Mouse (Mus musculus) limb, embryonic 14.5 days (tissue): ENCODE data around the gene Nodal. TPM values are rescaled to one million over a fixed set of nuclear protein-coding genes. Genes with fewer than 3 reads are reported as not detected.

Experiments
- ATAC-seq: fragments of 200-750 bp; cut with Nextera tagmentation; 2 replicates; pipeline ENCODE4 v1.8.0; 2017; ENCODE audit warnings: low read depth, moderate number of reproducible peaks, moderate TSS enrichment; ENCODE audit not compliant: low FRiP score
- DNase-seq: peaks from one replicate; pipeline ENCODE4 v3.0.0-alpha.2; 2015; ENCODE audit warnings: low spot score
- H3K27ac ChIP-seq: fragments of 300-500 bp; sonication (generic); replicated peaks from 2 replicates; pipeline ENCODE4 v1.5.1; 2014; ENCODE audit warnings: low read depth, mild to moderate bottlenecking, low read length, moderate library complexity, mixed read lengths
- H3K27me3 ChIP-seq: fragments of 300-500 bp; sonication (generic); 2 replicates; pipeline ENCODE4 v1.6.1; 2014; ENCODE audit warnings: low read length, mixed read lengths; ENCODE audit not compliant: control insufficient read depth, insufficient read depth
- H3K36me3 ChIP-seq: fragments of 300-500 bp; sonication (generic); 2 replicates; pipeline ENCODE4 v1.6.1; 2014; ENCODE audit warnings: mild to moderate bottlenecking, low read length, moderate library complexity, mixed read lengths; ENCODE audit not compliant: control insufficient read depth, insufficient read depth
- H3K4me1 ChIP-seq: fragments of 300-500 bp; sonication (generic); 2 replicates; pipeline ENCODE4 v1.6.1; 2014; ENCODE audit warnings: antibody characterized with exemption, low read length, mixed read lengths; ENCODE audit not compliant: control insufficient read depth, insufficient read depth
- H3K4me2 ChIP-seq: fragments of 300-500 bp; sonication (generic); replicated peaks from 2 replicates; pipeline ENCODE4 v1.6.1; 2014; ENCODE audit warnings: low read depth, mild to moderate bottlenecking, low read length, moderate library complexity; ENCODE audit not compliant: severe bottlenecking
- H3K4me3 ChIP-seq: fragments of 300-500 bp; sonication (generic); replicated peaks from 2 replicates; pipeline ENCODE4 v1.5.1; 2014; ENCODE audit warnings: low read length
- H3K9ac ChIP-seq: fragments of 300-500 bp; sonication (generic); 2 replicates; pipeline ENCODE4 v1.6.1; 2014; ENCODE audit warnings: mild to moderate bottlenecking, low read depth, low read length, moderate library complexity; ENCODE audit not compliant: severe bottlenecking
- H3K9me3 ChIP-seq: fragments of 300-500 bp; sonication (generic); 2 replicates; pipeline ENCODE4 v1.6.1; 2016; ENCODE audit warnings: low read length; ENCODE audit not compliant: control insufficient read depth
- POLR2A ChIP-seq: fragments of 200-500 bp; IDR thresholded peaks from 2 replicates; pipeline ENCODE4 v1.8.0; 2012; ENCODE audit warnings: inconsistent platforms, mild to moderate bottlenecking, moderate library complexity, borderline replicate concordance; ENCODE audit not compliant: insufficient read depth, insufficient read length; ENCODE audit errors: extremely low read depth
- WGBS: fragments of 180-500 bp; shearing (Covaris S2); extraction: QIAGEN DNeasy Blood & Tissue Kit; methylation state at CpG from one replicate; pipeline ENCODE4 v1.1.7; 2014; 5-methylcytosine and 5-hydroxymethylcytosine counted together
- polyA plus RNA-seq, 2 experiments: library from polyadenylated mRNA; depleted of rRNA in 1 of 2; stranded (reverse) in 1 of 2; unstranded in 1 of 2; fragments of >200 nt; fragmentation: Nextera tagmentation in 1 of 2; extraction: Ambion mirVana in 1 of 2; gene quantifications; 2 replicates each; pipeline versions ENCODE4 v1.2.1 to v1.2.3; 2012 to 2014

Gene Nodal
- polyA plus RNA-seq, 2 experiments = 0.16 to 0.19 TPM

DNA sequence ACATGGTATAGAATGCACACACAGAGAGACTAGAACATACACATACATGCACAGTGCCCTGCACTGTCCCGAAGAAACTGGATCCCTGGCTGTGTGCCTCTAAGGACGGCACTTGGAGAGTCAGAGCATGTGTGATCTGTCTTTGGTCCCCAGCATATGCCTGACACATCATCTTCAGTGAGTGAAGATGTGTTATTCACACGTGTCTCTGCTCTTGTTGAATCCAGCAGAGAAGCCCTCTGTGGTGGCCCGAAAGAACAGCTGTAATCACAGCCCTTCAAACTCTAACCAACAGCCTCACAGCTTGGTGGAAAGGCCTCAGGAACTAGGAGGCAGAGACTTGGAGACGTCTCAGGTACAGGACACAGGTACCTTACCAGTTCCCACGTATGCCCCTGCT lies 32.6 kb upstream of the Nodal start:
- no peaks in the 10 kb centered on the region for H3K9me3 ChIP-seq
- no peak for TF ChIP-seq POLR2A
- 75% methylated on average over 6 of the region's 6 CpGs for WGBS
- no peak overlapping the region for H3K9ac ChIP-seq
- peaks cover 28% of the 10 kb centered on the region for H3K4me1 ChIP-seq
- DNase-seq (no peak), ATAC-seq (no peak)
- H3K4me3 ChIP-seq = no peak overlapping the region
- no peaks in the 10 kb centered on the region for H3K36me3 ChIP-seq
- H3K27ac ChIP-seq = no peak overlapping the region
- H3K27me3 ChIP-seq = no peaks in the 10 kb centered on the region
- H3K4me2 ChIP-seq = no peak overlapping the region

DNA sequence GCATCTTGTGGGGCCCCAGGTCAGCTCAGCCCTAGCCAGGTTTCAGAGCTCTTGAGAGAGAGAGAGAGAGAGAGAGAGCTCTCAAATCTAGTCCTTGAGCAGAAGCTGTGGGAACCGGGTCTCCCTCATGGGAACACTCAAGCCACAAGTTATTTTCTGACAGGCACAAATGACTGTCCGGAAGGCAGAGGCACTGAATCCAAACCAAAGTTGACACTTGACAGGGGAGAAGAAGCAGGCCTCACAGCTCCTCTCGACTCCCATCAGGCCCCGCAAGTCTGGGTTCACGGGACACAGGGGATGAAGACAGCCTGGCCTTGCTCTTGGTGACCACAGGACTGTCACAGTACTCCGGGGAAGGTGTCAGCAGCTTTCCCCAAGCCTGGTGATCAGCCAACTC lies 31.5 kb upstream of the Nodal start:
- Histone ChIP-seq H3K4me1 (peaks cover 20% of the 10 kb centered on the region), H3K4me2 (no peak overlapping the region), H3K4me3 (no peak overlapping the region), H3K27me3 (no peaks in the 10 kb centered on the region), H3K9ac (no peak overlapping the region), H3K36me3 (no peaks in the 10 kb centered on the region), H3K27ac (no peak overlapping the region), H3K9me3 (no peaks in the 10 kb centered on the region)
- 54% methylated on average over 6 of the region's 6 CpGs for WGBS
- DNase-seq = no peak
- no peak for TF ChIP-seq POLR2A
- ATAC-seq = no peak

DNA sequence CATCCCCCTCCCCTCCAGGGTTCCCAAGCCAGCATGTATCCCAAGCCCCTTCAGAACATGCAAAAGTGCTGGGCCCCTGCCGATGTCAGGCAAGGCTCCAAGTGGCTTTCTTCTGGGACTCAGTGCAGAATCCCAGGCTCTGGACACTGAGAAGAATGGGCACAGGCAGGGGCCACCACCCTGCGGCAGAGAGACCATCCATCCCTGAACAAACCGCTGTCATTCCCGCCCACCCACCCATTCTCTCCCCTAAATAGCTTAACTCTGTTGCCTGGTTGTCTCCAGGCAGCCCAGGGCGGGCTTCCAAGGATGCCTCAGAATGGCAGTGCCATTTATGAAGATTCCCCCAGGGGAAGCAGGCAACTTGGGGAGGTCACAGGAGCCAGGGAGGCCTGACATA lies 28.8 kb upstream of the Nodal start:
- Histone ChIP-seq H3K27ac (no peak overlapping the region), H3K9me3 (no peaks in the 10 kb centered on the region), H3K36me3 (no peaks in the 10 kb centered on the region), H3K27me3 (no peaks in the 10 kb centered on the region), H3K4me3 (no peak overlapping the region), H3K4me1 (peaks cover 4% of the 10 kb centered on the region), H3K9ac (no peak overlapping the region), H3K4me2 (no peak overlapping the region)
- WGBS = 73% methylated on average over 5 of the region's 5 CpGs
- ATAC-seq (no peak), DNase-seq (no peak)
- TF ChIP-seq POLR2A = no peak

DNA sequence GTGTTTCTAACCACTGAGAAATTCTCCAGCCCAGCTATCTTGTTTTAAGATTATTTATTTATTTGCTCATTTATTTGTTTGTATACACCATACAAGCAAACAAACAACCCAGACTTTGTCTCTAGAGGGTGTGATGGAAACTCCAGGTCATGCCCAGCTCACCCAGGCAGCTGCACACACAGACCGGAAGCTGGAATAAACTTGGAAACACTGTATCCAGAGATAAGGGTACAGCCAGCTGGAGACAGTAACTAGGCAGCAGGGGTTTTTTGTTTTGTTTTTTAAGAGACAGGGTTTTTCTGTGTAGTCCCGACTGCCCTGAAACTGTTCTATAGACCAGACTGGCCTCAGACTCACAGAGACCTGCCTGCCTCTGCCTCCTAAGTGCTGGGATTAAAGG lies 27.6 kb upstream of the Nodal start:
- no peaks in the 10 kb centered on the region for H3K36me3 ChIP-seq
- no peak for ATAC-seq
- H3K4me2 ChIP-seq = no peak overlapping the region
- no peaks in the 10 kb centered on the region for H3K27me3 ChIP-seq
- H3K27ac ChIP-seq = no peak overlapping the region
- no peak overlapping the region for H3K4me3 ChIP-seq
- no peak for TF ChIP-seq POLR2A
- H3K9me3 ChIP-seq = no peaks in the 10 kb centered on the region
- H3K4me1 ChIP-seq = no peaks in the 10 kb centered on the region
- DNase-seq = no peak
- WGBS = 79% methylated on average over 2 of the region's 2 CpGs
- no peak overlapping the region for H3K9ac ChIP-seq

DNA sequence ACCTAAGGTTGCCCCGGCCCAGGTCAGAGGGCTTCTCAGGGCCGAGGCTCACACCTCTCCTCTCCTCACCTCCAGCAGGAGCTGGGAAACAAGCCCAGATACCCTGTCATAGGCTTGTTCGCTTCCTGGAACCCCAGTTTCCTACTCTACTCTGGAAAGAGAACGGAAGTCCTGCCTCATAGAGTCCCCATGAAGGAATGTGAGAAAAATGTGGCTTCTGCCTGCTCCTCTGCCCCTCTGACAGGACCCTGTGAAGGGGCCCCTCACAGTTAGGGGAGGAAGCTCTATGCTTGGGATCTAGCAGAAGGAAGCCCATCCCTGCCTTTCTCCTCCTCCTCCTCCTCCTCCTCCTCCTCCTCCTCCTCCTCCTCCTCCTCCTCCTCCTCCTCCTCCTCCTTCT lies 25.2 kb upstream of the Nodal start:
- no peak for ATAC-seq
- no peak for DNase-seq
- WGBS = 35% methylated on average over 4 of the region's 4 CpGs

DNA sequence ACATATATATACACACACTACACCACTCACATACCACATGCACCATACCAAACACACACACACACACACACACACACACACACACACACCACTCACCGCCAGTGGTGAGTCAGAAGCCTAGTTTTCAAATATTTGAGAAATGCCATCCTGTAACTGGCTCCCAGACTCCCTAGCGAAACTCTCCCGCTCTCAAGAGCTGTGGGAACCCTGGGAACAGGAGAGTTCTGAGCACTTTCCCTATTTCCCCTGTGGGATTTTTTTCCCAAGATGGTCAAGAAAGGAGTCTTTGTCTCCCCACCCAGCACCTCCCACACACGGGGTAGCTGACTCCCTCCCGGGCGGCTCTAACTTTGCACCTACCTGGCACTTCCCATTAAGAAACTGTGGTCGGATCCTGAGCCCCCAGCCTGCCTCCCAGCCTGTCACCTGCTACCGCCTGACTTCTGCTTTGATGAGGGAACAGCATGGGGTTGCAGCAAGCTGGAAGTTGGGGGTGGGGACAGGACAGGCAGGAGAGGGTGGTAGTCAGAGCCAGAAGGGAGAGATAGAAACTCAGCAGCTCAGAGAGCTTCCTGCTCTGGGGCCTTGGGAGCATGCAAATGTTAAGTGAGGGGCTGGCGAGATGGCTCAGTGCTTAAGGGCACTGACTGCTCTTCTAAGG lies 23.2 kb upstream of the Nodal start:
- Histone ChIP-seq H3K4me3 (no peak overlapping the region), H3K27ac (no peak overlapping the region), H3K27me3 (no peaks in the 10 kb centered on the region), H3K4me1 (no peaks in the 10 kb centered on the region), H3K9me3 (no peaks in the 10 kb centered on the region), H3K36me3 (no peaks in the 10 kb centered on the region), H3K4me2 (no peak overlapping the region), H3K9ac (no peak overlapping the region)
- DNase-seq (no peak), ATAC-seq (no peak)
- TF ChIP-seq POLR2A = no peak
- 16% methylated on average over 9 of the region's 9 CpGs for WGBS

More for the DNA sequence above, 25.2 kb upstream of the Nodal start:
- Histone ChIP-seq H3K4me3 (no peak overlapping the region), H3K4me2 (no peak overlapping the region), H3K36me3 (no peaks in the 10 kb centered on the region), H3K9ac (no peak overlapping the region), H3K27me3 (no peaks in the 10 kb centered on the region), H3K4me1 (no peaks in the 10 kb centered on the region), H3K9me3 (no peaks in the 10 kb centered on the region), H3K27ac (no peak overlapping the region)
- TF ChIP-seq POLR2A = no peak
